Mouse (Mus musculus) heart, embryonic 13.5 days (tissue): Measurements from ENCODE around the gene Chmp3. TPM values are rescaled to one million over a fixed set of nuclear protein-coding genes. Genes with fewer than 3 reads are reported as not detected.

Source experiments
- ATAC-seq: fragments of 200-750 bp; cut with Nextera tagmentation; 2 replicates; pipeline ENCODE4 v1.8.0; 2017; ENCODE audit warnings: moderate TSS enrichment; ENCODE audit not compliant: insufficient number of reproducible peaks, low FRiP score, low TSS enrichment; ENCODE audit errors: extremely low read depth
- H3K27ac ChIP-seq: fragments of 300-500 bp; sonication (generic); replicated peaks from 2 replicates; pipeline ENCODE4 v1.5.1; 2015; ENCODE audit warnings: moderate library complexity, mild to moderate bottlenecking, inconsistent platforms
- H3K27me3 ChIP-seq: fragments of 300-500 bp; sonication (generic); replicated peaks from 2 replicates; pipeline ENCODE4 v1.6.1; 2015; ENCODE audit warnings: mild to moderate bottlenecking, inconsistent platforms
- H3K36me3 ChIP-seq: fragments of 300-500 bp; sonication (generic); 2 replicates; pipeline ENCODE4 v1.6.1; 2015; ENCODE audit warnings: mild to moderate bottlenecking, inconsistent platforms
- H3K4me1 ChIP-seq: fragments of 300-500 bp; sonication (generic); 2 replicates; pipeline ENCODE4 v1.6.1; 2015; ENCODE audit warnings: inconsistent platforms
- H3K4me2 ChIP-seq: fragments of 300-500 bp; sonication (generic); 2 replicates; pipeline ENCODE4 v1.6.1; 2015; ENCODE audit warnings: inconsistent platforms, mild to moderate bottlenecking, moderate library complexity
- H3K4me3 ChIP-seq: fragments of 300-500 bp; sonication (generic); 2 replicates; pipeline ENCODE4 v1.5.1; 2015; ENCODE audit warnings: moderate library complexity, mild to moderate bottlenecking, inconsistent platforms
- H3K9ac ChIP-seq: fragments of 300-500 bp; sonication (generic); 2 replicates; pipeline ENCODE4 v1.6.1; 2015; ENCODE audit warnings: inconsistent platforms, mild to moderate bottlenecking, moderate library complexity
- H3K9me3 ChIP-seq: fragments of 300-500 bp; sonication (generic); 2 replicates; pipeline ENCODE4 v1.6.1; 2016; ENCODE audit warnings: inconsistent platforms
- WGBS: fragments of 180-500 bp; shearing (Covaris S2); methylation state at CpG from one replicate; pipeline ENCODE4 v1.1.7; 2015; ENCODE audit warnings: mixed read lengths; 5-methylcytosine and 5-hydroxymethylcytosine counted together
- polyA plus RNA-seq: library from polyadenylated mRNA; unstranded; fragments of >200 nt; fragmentation: Nextera tagmentation; extraction: Ambion mirVana; gene quantifications from 2 replicates; pipeline ENCODE4 v1.2.1, GENCODE M21; 2015

Gene Chmp3
- polyA plus RNA-seq = 58.1 and 61.6 TPM in 2 replicates

GRCm38 (mm10) chr6:71543686-71544499 is at the start of gene Chmp3:
Gene Chmp3, plus strand, starts transcription at chr6:71543797.
- peak; percentile 97 for ATAC-seq
- peaks cover 4% of the 10 kb centered on the region for H3K36me3 ChIP-seq

GRCm38 (mm10) chr6:71494341-71495020 is 49.1 kb upstream of the Chmp3 start:
- peaks cover 19% of the 10 kb centered on the region for H3K4me1 ChIP-seq
- peaks cover 25% of the 10 kb centered on the region for H3K36me3 ChIP-seq
- no peaks in the 10 kb centered on the region for H3K27me3 ChIP-seq
- peak overlapping the region; percentile 98 for H3K9ac ChIP-seq
- H3K9me3 ChIP-seq = no peaks in the 10 kb centered on the region
- H3K4me3 ChIP-seq = peak overlapping the region; percentile 92
- ATAC-seq = peak; percentile 53
- peak overlapping the region; percentile 99 for H3K27ac ChIP-seq
- H3K4me2 ChIP-seq = peak overlapping the region; percentile 91
- WGBS = under 1% methylated on average over 41 of the region's 46 CpGs

More at GRCm38 (mm10) chr6:71543686-71544499, at the start of gene Chmp3:
- Histone ChIP-seq H3K4me2 (peak within 1 kb of the TSS; percentile 78), H3K9me3 (no peaks in the 10 kb centered on the region), H3K27ac (peak within 1 kb of the TSS; percentile 100), H3K9ac (peak within 1 kb of the TSS; percentile 99), H3K4me1 (peaks cover 9% of the 10 kb centered on the region), H3K27me3 (no peaks in the 10 kb centered on the region; the same call in 1 of the 2 replicates), H3K4me3 (peak within 1 kb of the TSS; percentile 88)
- WGBS = under 1% methylated on average over 59 of the region's 59 CpGs

GRCm38 (mm10) chr6:71500575-71500974 is 43.0 kb upstream of the Chmp3 start:
- Histone ChIP-seq H3K4me1 (peaks cover 20% of the 10 kb centered on the region), H3K27ac (no peak overlapping the region), H3K27me3 (no peaks in the 10 kb centered on the region), H3K4me2 (no peak overlapping the region), H3K36me3 (peaks cover 58% of the 10 kb centered on the region), H3K9me3 (no peaks in the 10 kb centered on the region), H3K9ac (no peak overlapping the region), H3K4me3 (no peak overlapping the region)
- 58% methylated on average over 3 of the region's 3 CpGs for WGBS
- ATAC-seq = no peak

DNA sequence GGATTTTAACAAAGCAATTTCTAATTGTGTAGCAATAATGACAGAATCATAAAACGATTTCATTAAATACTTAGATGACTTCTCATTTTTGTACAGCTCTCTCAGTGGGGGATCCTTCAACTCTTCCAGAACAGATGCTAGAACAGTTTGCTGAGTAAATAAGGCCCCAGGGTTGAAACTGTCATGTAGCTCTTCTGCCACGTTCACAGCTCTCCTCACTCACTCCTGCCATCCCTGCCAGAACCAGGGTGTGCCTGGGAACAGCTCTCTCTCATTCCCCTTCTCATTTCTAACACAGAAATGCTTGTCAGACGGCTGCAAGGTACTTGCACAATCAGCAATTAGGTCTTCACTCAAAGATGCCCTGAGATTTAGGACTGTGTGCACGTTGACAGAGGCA is 40.6 kb upstream of the Chmp3 start:
- peaks cover 7% of the 10 kb centered on the region; the same call in 1 of the 2 replicates for H3K4me1 ChIP-seq
- H3K36me3 ChIP-seq = peaks cover 59% of the 10 kb centered on the region
- no peaks in the 10 kb centered on the region for H3K9me3 ChIP-seq
- H3K27ac ChIP-seq = no peak overlapping the region
- no peak overlapping the region for H3K9ac ChIP-seq
- H3K27me3 ChIP-seq = no peaks in the 10 kb centered on the region
- WGBS = 54% methylated on average over 4 of the region's 4 CpGs
- ATAC-seq = no peak
- H3K4me3 ChIP-seq = no peak overlapping the region
- H3K4me2 ChIP-seq = no peak overlapping the region

DNA sequence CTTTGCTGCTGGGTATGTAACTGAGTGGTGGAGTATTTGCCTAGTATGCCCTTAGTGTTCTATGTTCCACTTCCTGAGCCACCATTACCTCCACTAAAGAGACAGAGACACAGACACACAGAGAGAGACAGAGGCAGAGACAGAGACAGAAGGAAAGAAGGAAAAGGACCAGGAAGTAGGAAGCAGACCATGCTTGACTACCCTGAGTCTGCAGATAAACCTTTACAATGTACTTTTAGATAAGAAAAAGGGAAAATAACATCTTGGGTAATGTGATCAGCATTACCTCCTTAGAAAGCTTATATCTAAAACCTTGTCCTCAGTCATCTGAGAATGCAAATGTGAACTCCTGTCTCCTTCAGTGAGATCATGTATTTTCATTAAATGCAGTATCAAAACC is 39.9 kb upstream of the Chmp3 start:
- no peak overlapping the region for H3K4me3 ChIP-seq
- H3K9me3 ChIP-seq = no peaks in the 10 kb centered on the region
- no peak for ATAC-seq
- H3K36me3 ChIP-seq = peaks cover 59% of the 10 kb centered on the region
- peaks cover 7% of the 10 kb centered on the region; the same call in 1 of the 2 replicates for H3K4me1 ChIP-seq
- H3K4me2 ChIP-seq = no peak overlapping the region
- H3K27ac ChIP-seq = no peak overlapping the region
- no peaks in the 10 kb centered on the region for H3K27me3 ChIP-seq
- no peak overlapping the region for H3K9ac ChIP-seq

GRCm38 (mm10) chr6:71504091-71504490 is 39.5 kb upstream of the Chmp3 start:
- Histone ChIP-seq H3K4me1 (peaks cover 7% of the 10 kb centered on the region; the same call in 1 of the 2 replicates), H3K4me2 (no peak overlapping the region), H3K27me3 (no peaks in the 10 kb centered on the region), H3K4me3 (no peak overlapping the region), H3K27ac (no peak overlapping the region), H3K9ac (no peak overlapping the region), H3K9me3 (no peaks in the 10 kb centered on the region), H3K36me3 (peaks cover 60% of the 10 kb centered on the region)
- no peak for ATAC-seq
- 80% methylated on average over 4 of the region's 4 CpGs for WGBS

- Histone ChIP-seq H3K4me3 (no peak overlapping the region), H3K9ac (no peak overlapping the region), H3K4me2 (no peak overlapping the region), H3K27ac (no peak overlapping the region), H3K36me3 (peaks cover 63% of the 10 kb centered on the region), H3K9me3 (no peaks in the 10 kb centered on the region), H3K4me1 (0 out of 2 replicates have a peak, but pooled peaks cover 1% of the 10 kb centered on the region), H3K27me3 (no peaks in the 10 kb centered on the region)
- ATAC-seq = no peak
- 94% methylated on average over 2 of the region's 2 CpGs for WGBS
These were observed 37.9 kb upstream of the Chmp3 start for GRCm38 (mm10) chr6:71505671-71506070.

GRCm38 (mm10) chr6:71519476-71519875 is 24.1 kb upstream of the Chmp3 start:
- no peak for ATAC-seq
- WGBS = 84% methylated on average over 4 of the region's 4 CpGs
- H3K9me3 ChIP-seq = no peaks in the 10 kb centered on the region
- peaks cover 14% of the 10 kb centered on the region; the same call in 1 of the 2 replicates for H3K36me3 ChIP-seq
- H3K9ac ChIP-seq = no peak overlapping the region
- no peak overlapping the region for H3K4me2 ChIP-seq
- H3K27ac ChIP-seq = no peak overlapping the region
- no peaks in the 10 kb centered on the region for H3K4me1 ChIP-seq
- H3K27me3 ChIP-seq = no peaks in the 10 kb centered on the region
- H3K4me3 ChIP-seq = no peak overlapping the region

- 49% methylated on average over 3 of the region's 3 CpGs for WGBS
- Histone ChIP-seq H3K4me2 (no peak overlapping the region), H3K4me3 (no peak overlapping the region), H3K9me3 (no peaks in the 10 kb centered on the region), H3K27ac (no peak overlapping the region), H3K27me3 (no peaks in the 10 kb centered on the region), H3K36me3 (0 out of 2 replicates have a peak, but pooled peaks cover 6% of the 10 kb centered on the region), H3K4me1 (no peaks in the 10 kb centered on the region), H3K9ac (no peak overlapping the region)
- ATAC-seq = no peak
These were observed 18.0 kb upstream of the Chmp3 start for GRCm38 (mm10) chr6:71525556-71525955.

- no peak overlapping the region for H3K9ac ChIP-seq
- H3K4me2 ChIP-seq = no peak overlapping the region
- no peaks in the 10 kb centered on the region for H3K27me3 ChIP-seq
- no peak for ATAC-seq
- 90% methylated on average over 10 of the region's 10 CpGs for WGBS
- no peaks in the 10 kb centered on the region for H3K9me3 ChIP-seq
- no peak overlapping the region for H3K4me3 ChIP-seq
- H3K4me1 ChIP-seq = no peaks in the 10 kb centered on the region
- no peak overlapping the region for H3K27ac ChIP-seq
- 0 out of 2 replicates have a peak, but pooled peaks cover 6% of the 10 kb centered on the region for H3K36me3 ChIP-seq
These were observed 16.5 kb upstream of the Chmp3 start for GRCm38 (mm10) chr6:71527056-71527455.

- no peak for ATAC-seq
- no peak overlapping the region for H3K4me3 ChIP-seq
- H3K36me3 ChIP-seq = 0 out of 2 replicates have a peak, but pooled peaks cover 6% of the 10 kb centered on the region
- no peak overlapping the region for H3K4me2 ChIP-seq
- WGBS = 73% methylated on average over 9 of the region's 9 CpGs
- no peaks in the 10 kb centered on the region for H3K27me3 ChIP-seq
- H3K27ac ChIP-seq = no peak overlapping the region
- H3K9ac ChIP-seq = no peak overlapping the region
- no peaks in the 10 kb centered on the region for H3K4me1 ChIP-seq
- H3K9me3 ChIP-seq = no peaks in the 10 kb centered on the region
These were observed 15.8 kb upstream of the Chmp3 start for GRCm38 (mm10) chr6:71527826-71528225.
